In genomic region chr2:164073120-164073519, GRCm38 (mm10) we compare ENCODE assay signal across 7 mouse cellular contexts. TPM values are rescaled to one million over a fixed set of nuclear protein-coding genes. Genes with fewer than 3 reads are reported as not detected.
"Had no signal": no experiment of that assay in that cellular context is flagged by ENCODE, and none has a peak within 500 bp of the region (broad histone marks: within the 10 kb centered on the region; RNA-seq: fewer than 3 reads in every experiment).

No protein-coding gene starts in this region.

- H3K27ac ChIP-seq: left cerebral cortex, adult 2 months; liver, embryonic 13.5 days; lung, embryonic 15.5 days; macrophage; neural tube, embryonic 13.5 days had no signal

- H3K9ac ChIP-seq: liver, embryonic 13.5 days; liver, postnatal 0 days; lung, embryonic 15.5 days; neural tube, embryonic 13.5 days had no signal

- H3K4me3 ChIP-seq: liver, embryonic 13.5 days had no signal

- H3K27me3 ChIP-seq: liver, embryonic 13.5 days; lung, embryonic 15.5 days; megakaryocyte, embryonic 14.5 days; neural tube, embryonic 13.5 days had no signal

- H3K36me3 ChIP-seq: liver, embryonic 13.5 days; lung, embryonic 15.5 days; neural tube, embryonic 13.5 days had no signal

- H3K9me3 ChIP-seq: liver, embryonic 13.5 days; lung, embryonic 15.5 days; megakaryocyte, embryonic 14.5 days; neural tube, embryonic 13.5 days had no signal

RNA-seq across cellular contexts. Expression of gene Pabpc1l, which starts 47.9 kb away (rescaled TPM):
- polyA plus RNA-seq: macrophage had no signal
